Mouse (Mus musculus): ENCODE results near the gene Tnip3. TPM values are rescaled to one million over a fixed set of nuclear protein-coding genes. Genes with fewer than 3 reads are reported as not detected.

The Tnip3 gene
- polyA plus RNA-seq, 1 experiment from 2014 or later = not detected

DNA sequence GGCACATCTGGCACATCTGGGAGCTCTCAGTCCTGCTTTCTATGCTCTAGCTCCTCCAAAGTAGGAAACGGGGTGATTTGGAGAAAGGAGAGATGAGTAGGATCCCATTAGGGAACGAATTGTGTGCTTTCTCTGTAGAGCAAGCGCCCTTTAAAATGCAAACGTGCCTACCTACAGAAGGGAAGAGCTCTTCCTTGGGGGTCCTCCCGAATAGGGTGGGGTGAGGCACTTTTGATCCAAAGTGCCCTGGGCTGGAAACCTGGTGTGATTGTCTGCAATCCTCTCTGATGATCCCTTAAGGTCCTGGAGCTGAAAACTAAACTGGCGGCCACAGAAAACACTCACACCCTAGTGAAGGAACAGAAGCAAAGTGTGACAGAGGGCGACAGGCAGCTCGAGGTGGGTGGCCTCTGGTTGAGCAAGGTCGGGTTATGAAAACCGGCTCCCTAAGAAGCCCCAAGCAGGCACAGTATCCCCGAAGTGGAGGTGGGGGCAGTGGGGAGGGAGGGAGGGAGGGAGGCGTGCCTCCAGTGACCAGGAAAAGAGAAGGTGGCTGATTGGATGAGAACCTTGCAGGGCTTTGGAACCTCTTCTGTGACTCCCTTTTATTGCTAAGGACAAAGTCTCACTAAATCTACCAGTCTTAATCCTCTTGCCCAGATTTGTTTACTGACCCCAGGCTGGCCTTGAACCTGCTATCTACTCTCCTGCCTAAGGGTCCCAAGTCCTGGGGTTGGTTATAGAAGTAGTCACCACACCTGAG, 72.1 kb downstream of the Tnip3 start:
- H3K27ac ChIP-seq (ENCODE audit: low read length) = no peak overlapping the region
- no peak for ATAC-seq (ENCODE audit: low read depth)
- H3K9me3 ChIP-seq (replicated peaks; ENCODE audit: control insufficient read depth, low read length) = no peaks in the 10 kb centered on the region
- 40% methylated on average over 12 of the region's 12 CpGs for WGBS (ENCODE audit: insufficient replicate concordance)
- no peak overlapping the region for H3K4me2 ChIP-seq (ENCODE audit: low read depth, low read length)
- no peaks in the 10 kb centered on the region for H3K36me3 ChIP-seq (ENCODE audit: control insufficient read depth, insufficient read depth)
- no peaks in the 10 kb centered on the region for H3K4me1 ChIP-seq (ENCODE audit: control insufficient read depth, low read depth, low read length)
- H3K4me3 ChIP-seq (ENCODE audit: low read depth, low read length) = no peak overlapping the region
- no peaks in the 10 kb centered on the region for H3K27me3 ChIP-seq (ENCODE audit: control insufficient read depth, insufficient read depth, low read depth, low read length)
- H3K9ac ChIP-seq (ENCODE audit: low read depth, low read length) = no peak overlapping the region

DNA sequence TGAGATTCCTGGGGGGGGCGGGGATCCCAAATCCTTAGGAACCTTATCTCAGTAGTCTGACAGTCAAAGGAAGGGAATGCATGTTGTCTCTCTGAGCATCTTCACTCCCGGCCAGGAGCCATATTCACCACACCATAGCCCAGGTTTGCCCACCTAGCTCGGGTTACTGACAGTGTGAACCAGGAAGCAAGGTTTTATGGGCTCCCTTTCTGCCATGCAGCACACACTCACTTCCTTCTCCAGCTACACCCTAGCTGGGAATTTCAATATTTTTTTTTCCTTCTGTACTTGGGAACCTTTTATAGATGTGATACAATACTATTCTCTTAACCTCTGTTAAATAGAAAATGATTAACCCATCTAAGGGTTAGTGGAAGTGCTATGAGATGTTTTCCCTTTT, 73.4 kb downstream of the Tnip3 start:
- WGBS (ENCODE audit: insufficient replicate concordance) = 55% methylated on average over 3 of the region's 3 CpGs

DNA sequence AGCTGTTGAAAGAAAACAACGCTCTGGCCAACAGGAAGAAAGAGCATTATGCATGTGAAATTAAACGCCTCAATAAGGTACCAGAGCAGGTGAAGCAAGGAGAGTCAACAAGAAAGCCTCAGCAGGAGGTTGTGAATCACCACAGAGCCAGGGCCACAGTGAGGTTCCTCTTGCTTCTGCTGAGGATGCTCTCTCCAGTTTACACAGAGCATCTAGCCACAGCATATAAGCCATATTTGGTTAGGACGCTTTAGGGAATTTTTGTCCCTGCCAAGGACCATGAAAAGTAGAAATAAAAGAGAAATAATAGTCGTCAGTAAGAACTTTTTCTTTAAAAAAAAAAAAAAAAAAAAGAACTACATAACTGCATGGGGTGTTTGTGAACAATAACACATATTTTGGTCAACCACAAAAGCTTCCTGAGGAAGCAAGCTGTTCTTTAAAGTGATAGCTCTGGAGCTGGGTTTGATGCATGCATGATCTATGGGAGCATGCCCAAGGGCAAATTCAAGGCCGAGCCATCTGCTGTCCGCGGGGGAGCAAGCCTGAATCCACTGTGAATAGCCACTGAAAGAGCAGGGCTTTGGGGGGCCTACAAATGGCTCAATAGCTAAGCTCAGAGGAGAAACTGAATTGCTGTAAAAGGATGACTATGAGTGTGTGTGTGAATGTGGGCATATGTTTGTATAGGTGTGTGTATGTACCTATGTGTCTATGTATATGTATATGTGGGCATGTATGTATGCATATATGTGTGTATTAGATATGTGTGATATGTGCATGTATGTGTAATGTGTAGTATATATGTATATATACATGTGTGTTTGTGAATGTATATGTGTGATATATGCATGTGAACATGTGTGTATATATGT, 75.0 kb downstream of the Tnip3 start:
- no peaks in the 10 kb centered on the region for H3K9me3 ChIP-seq (replicated peaks; ENCODE audit: control insufficient read depth, low read length)
- no peak for ATAC-seq (ENCODE audit: low read depth)
- no peaks in the 10 kb centered on the region for H3K4me1 ChIP-seq (ENCODE audit: control insufficient read depth, low read depth, low read length)

More for the DNA sequence above, 73.4 kb downstream of the Tnip3 start:
- Histone ChIP-seq H3K4me1 (ENCODE audit: control insufficient read depth, low read depth, low read length) (no peaks in the 10 kb centered on the region), H3K27me3 (ENCODE audit: control insufficient read depth, insufficient read depth, low read depth, low read length) (no peaks in the 10 kb centered on the region), H3K36me3 (ENCODE audit: control insufficient read depth, insufficient read depth) (no peaks in the 10 kb centered on the region), H3K27ac (ENCODE audit: low read length) (no peak overlapping the region), H3K9ac (ENCODE audit: low read depth, low read length) (no peak overlapping the region), H3K4me3 (ENCODE audit: low read depth, low read length) (no peak overlapping the region), H3K4me2 (ENCODE audit: low read depth, low read length) (no peak overlapping the region), H3K9me3 (replicated peaks; ENCODE audit: control insufficient read depth, low read length) (no peaks in the 10 kb centered on the region)
- ATAC-seq (ENCODE audit: low read depth) = no peak

DNA sequence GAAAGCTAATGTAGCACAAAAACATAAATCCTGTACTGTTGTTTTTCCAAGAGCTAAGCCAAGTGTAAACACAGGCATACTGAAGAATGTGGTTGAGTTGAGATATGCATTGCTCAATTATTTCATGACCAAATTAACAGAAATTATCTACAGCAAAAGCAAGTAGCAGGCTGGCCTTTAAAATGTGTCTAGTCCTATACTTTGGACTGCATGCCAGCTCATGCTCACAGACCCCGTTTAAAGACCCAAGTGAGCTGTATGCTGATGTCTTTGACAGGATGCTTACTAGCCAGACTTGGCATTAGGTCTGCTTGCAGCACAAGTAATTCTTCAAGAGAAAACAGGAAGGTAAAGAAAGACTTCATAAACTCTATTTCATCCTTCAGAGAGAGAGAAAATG, 75.8 kb downstream of the Tnip3 start:
- Histone ChIP-seq H3K36me3 (ENCODE audit: control insufficient read depth, insufficient read depth) (no peaks in the 10 kb centered on the region), H3K9ac (ENCODE audit: low read depth, low read length) (no peak overlapping the region), H3K4me2 (ENCODE audit: low read depth, low read length) (no peak overlapping the region), H3K4me1 (ENCODE audit: control insufficient read depth, low read depth, low read length) (no peaks in the 10 kb centered on the region), H3K27ac (ENCODE audit: low read length) (no peak overlapping the region), H3K27me3 (ENCODE audit: control insufficient read depth, insufficient read depth, low read depth, low read length) (no peaks in the 10 kb centered on the region), H3K4me3 (ENCODE audit: low read depth, low read length) (no peak overlapping the region), H3K9me3 (replicated peaks; ENCODE audit: control insufficient read depth, low read length) (no peaks in the 10 kb centered on the region)
- ATAC-seq (ENCODE audit: low read depth) = no peak
- WGBS (ENCODE audit: insufficient replicate concordance) = 19% methylated on average over 1 of the region's 1 CpGs

More for the DNA sequence above, 75.0 kb downstream of the Tnip3 start:
- WGBS (ENCODE audit: insufficient replicate concordance) = 20% methylated on average over 7 of the region's 7 CpGs
- Histone ChIP-seq H3K9ac (ENCODE audit: low read depth, low read length) (no peak overlapping the region), H3K27me3 (ENCODE audit: control insufficient read depth, insufficient read depth, low read depth, low read length) (no peaks in the 10 kb centered on the region), H3K4me3 (ENCODE audit: low read depth, low read length) (no peak overlapping the region), H3K4me2 (ENCODE audit: low read depth, low read length) (no peak overlapping the region), H3K27ac (ENCODE audit: low read length) (no peak overlapping the region), H3K36me3 (ENCODE audit: control insufficient read depth, insufficient read depth) (no peaks in the 10 kb centered on the region)

DNA sequence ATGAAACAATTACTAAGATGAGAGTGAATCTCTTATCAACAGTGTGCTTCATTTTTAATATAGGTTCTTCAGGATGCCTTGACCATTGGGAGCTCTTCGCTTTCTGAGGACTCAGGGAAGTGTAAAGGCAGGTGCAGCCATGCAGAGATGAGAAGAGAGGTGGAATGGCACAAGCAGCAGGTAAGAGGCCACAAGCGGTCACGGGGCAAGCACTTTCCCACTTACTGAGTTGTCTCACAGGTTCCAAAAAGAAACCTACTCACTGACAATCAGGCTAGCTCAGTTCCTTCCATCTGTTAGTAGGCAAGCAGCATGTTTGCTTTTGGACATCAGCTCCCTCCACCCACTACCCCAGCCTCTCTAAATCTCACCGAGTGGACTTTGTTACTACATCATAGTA, 80.7 kb downstream of the Tnip3 start:
- Histone ChIP-seq H3K27me3 (ENCODE audit: control insufficient read depth, insufficient read depth, low read depth, low read length) (no peaks in the 10 kb centered on the region), H3K4me1 (ENCODE audit: control insufficient read depth, low read depth, low read length) (no peaks in the 10 kb centered on the region), H3K4me3 (ENCODE audit: low read depth, low read length) (no peak overlapping the region), H3K36me3 (ENCODE audit: control insufficient read depth, insufficient read depth) (no peaks in the 10 kb centered on the region), H3K4me2 (ENCODE audit: low read depth, low read length) (no peak overlapping the region), H3K27ac (ENCODE audit: low read length) (no peak overlapping the region), H3K9me3 (replicated peaks; ENCODE audit: control insufficient read depth, low read length) (no peaks in the 10 kb centered on the region), H3K9ac (ENCODE audit: low read depth, low read length) (no peak overlapping the region)
- WGBS (ENCODE audit: insufficient replicate concordance) = 66% methylated on average over 4 of the region's 4 CpGs
- no peak for ATAC-seq (ENCODE audit: low read depth)

DNA sequence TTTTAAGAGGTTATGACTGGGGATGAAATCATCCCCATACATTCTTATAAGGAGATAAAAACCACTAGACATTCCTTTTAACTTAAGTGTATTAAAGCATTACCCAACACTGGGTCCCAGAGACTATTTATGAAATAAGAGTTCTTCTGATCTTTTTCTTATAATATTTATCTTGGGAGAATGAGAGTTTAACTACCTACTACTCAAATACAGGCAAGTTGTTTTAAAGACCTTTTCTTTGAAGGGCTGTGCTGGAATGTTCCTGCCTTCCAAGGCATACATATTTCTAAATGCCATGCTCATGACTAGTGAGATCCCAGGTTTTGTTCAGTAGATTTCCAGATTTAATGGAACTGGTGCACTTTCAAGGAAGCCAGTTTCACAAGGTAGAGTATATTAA, 81.8 kb downstream of the Tnip3 start:
- no peak overlapping the region for H3K4me2 ChIP-seq (ENCODE audit: low read depth, low read length)
- no peak overlapping the region for H3K4me3 ChIP-seq (ENCODE audit: low read depth, low read length)
- H3K9me3 ChIP-seq (replicated peaks; ENCODE audit: control insufficient read depth, low read length) = no peaks in the 10 kb centered on the region
- H3K4me1 ChIP-seq (ENCODE audit: control insufficient read depth, low read depth, low read length) = no peaks in the 10 kb centered on the region
- no peak overlapping the region for H3K27ac ChIP-seq (ENCODE audit: low read length)
- no peak for ATAC-seq (ENCODE audit: low read depth)
- H3K9ac ChIP-seq (ENCODE audit: low read depth, low read length) = no peak overlapping the region
- no peaks in the 10 kb centered on the region for H3K36me3 ChIP-seq (ENCODE audit: control insufficient read depth, insufficient read depth)
- no peaks in the 10 kb centered on the region for H3K27me3 ChIP-seq (ENCODE audit: control insufficient read depth, insufficient read depth, low read depth, low read length)

DNA sequence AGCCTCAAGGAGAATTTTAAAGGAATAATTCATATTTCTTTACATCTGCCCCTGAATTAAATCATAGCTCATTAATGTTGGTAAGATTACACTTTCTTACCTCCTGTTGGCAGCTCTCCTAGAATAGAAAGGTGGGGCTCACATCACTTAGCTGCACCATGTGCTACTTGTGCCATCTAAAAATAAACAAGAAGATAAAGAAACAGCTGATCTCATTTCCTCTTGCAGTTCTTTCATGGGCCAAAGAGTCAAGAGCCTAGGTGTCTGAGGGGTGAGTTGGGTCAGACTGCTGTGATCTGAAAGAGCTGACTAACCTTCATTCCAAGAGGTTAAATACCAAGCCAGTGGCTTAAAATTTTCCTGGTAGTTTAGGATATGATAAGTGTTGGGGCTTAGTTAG, 86.7 kb downstream of the Tnip3 start:
- ATAC-seq (ENCODE audit: low read depth) = no peak
- Histone ChIP-seq H3K9ac (ENCODE audit: low read depth, low read length) (no peak overlapping the region), H3K4me2 (ENCODE audit: low read depth, low read length) (no peak overlapping the region), H3K4me1 (ENCODE audit: control insufficient read depth, low read depth, low read length) (no peaks in the 10 kb centered on the region), H3K36me3 (ENCODE audit: control insufficient read depth, insufficient read depth) (no peaks in the 10 kb centered on the region), H3K9me3 (replicated peaks; ENCODE audit: control insufficient read depth, low read length) (no peaks in the 10 kb centered on the region), H3K27ac (ENCODE audit: low read length) (no peak overlapping the region), H3K27me3 (ENCODE audit: control insufficient read depth, insufficient read depth, low read depth, low read length) (no peaks in the 10 kb centered on the region), H3K4me3 (ENCODE audit: low read depth, low read length) (no peak overlapping the region)

DNA sequence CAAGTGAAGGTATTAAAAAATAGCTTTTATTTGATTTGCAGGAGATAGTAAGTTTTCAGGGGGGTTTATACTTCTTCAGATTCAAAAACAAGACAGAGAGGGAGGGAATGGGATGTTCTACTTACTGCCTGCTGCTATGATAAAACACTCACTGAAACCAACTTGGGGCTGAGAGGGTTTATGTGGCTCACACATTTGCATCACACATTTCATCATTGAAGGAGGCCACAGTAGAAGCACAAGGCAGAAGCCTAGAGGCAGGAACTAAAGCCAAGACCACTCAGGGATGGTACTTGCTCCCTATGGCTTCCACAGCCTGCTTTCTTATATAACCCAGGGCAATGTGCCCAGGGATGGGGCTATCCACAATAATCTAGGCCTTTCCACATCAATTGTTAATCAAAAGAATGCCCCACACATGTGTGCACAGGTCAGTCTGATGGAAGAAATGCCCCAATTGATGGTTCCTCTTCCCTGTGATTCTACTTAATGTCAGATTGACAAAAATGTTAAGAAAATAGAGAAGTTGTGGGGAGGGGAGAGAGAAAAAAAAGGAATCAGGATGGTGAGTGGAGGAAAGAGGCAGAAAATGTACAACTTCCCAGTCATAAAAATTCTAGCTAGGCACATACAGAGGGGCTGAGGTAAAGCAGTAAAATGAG, 88.9 kb downstream of the Tnip3 start:
- Histone ChIP-seq H3K4me2 (ENCODE audit: low read depth, low read length) (no peak overlapping the region), H3K4me3 (ENCODE audit: low read depth, low read length) (no peak overlapping the region), H3K36me3 (ENCODE audit: control insufficient read depth, insufficient read depth) (no peaks in the 10 kb centered on the region), H3K27me3 (ENCODE audit: control insufficient read depth, insufficient read depth, low read depth, low read length) (no peaks in the 10 kb centered on the region), H3K9ac (ENCODE audit: low read depth, low read length) (no peak overlapping the region), H3K9me3 (replicated peaks; ENCODE audit: control insufficient read depth, low read length) (no peaks in the 10 kb centered on the region), H3K27ac (ENCODE audit: low read length) (no peak overlapping the region), H3K4me1 (ENCODE audit: control insufficient read depth, low read depth, low read length) (no peaks in the 10 kb centered on the region)
- no peak for ATAC-seq (ENCODE audit: low read depth)

DNA sequence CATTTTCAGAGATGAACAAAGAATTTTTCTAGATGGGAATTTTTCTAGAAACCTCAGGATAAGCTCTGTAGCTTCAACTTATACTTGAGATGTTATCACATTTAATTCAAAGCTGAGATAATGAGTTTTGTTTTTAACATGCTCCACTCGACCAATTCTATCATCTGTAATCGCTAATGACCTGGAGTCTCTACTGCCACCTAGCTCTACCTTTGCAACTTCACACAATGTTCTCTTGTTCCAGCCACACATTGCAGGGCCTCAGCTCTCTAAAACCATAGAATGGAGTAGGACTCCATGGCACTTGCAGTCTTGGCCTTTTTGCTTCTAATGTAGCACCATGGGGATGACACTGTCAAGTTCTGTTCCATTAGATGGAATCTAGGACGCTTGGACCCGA, 90.5 kb downstream of the Tnip3 start:
- WGBS (ENCODE audit: insufficient replicate concordance) = 51% methylated on average over 4 of the region's 4 CpGs
- no peak overlapping the region for H3K9ac ChIP-seq (ENCODE audit: low read depth, low read length)
- no peaks in the 10 kb centered on the region for H3K36me3 ChIP-seq (ENCODE audit: control insufficient read depth, insufficient read depth)
- H3K4me1 ChIP-seq (ENCODE audit: control insufficient read depth, low read depth, low read length) = no peaks in the 10 kb centered on the region
- H3K27ac ChIP-seq (ENCODE audit: low read length) = no peak overlapping the region
- H3K4me2 ChIP-seq (ENCODE audit: low read depth, low read length) = no peak overlapping the region
- H3K9me3 ChIP-seq (replicated peaks; ENCODE audit: control insufficient read depth, low read length) = no peaks in the 10 kb centered on the region
- ATAC-seq (ENCODE audit: low read depth) = no peak
- no peak overlapping the region for H3K4me3 ChIP-seq (ENCODE audit: low read depth, low read length)
- no peaks in the 10 kb centered on the region for H3K27me3 ChIP-seq (ENCODE audit: control insufficient read depth, insufficient read depth, low read depth, low read length)

Measured in liver, embryonic 16.5 days (tissue).